Mouse (Mus musculus) cortical plate, adult 2 months (tissue): ENCODE measurements around the gene Dpf1.

Source experiments
- CTCF ChIP-seq: fragments of 200-500 bp; IDR thresholded peaks from 2 replicates; pipeline ENCODE4 v1.5.1; 2011; ENCODE audit warnings: mild to moderate bottlenecking, control low read depth, low read length; ENCODE audit not compliant: insufficient read depth; ENCODE audit errors: extremely low read depth
- POLR2A ChIP-seq: fragments of 200-500 bp; IDR thresholded peaks from 2 replicates; pipeline ENCODE4 v1.6.1; 2011; ENCODE audit warnings: mild to moderate bottlenecking, low read length, control low read depth; ENCODE audit not compliant: insufficient read depth; ENCODE audit errors: extremely low read depth

DNA sequence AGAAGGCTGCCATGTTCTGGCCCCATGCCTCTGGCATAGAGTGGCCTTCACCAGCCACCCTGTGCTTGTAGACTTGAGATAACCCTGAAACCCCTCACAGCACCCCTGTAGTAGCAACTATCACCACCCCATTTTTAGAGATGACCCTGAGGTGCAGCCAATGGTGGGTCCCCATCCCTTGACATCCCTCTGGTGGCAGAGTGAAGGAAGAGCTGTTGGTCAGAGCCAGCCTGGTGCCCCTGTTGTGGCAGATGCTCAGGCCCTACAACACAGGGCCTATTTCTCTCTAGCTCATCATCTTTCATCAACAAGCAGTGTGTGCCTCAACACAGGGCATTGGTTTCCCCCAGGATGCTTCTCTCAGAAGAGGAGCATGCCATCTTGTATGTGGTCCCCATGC lies 31.5 kb downstream of the Dpf1 start:
- no peak for TF ChIP-seq POLR2A
- peak; percentile 17; the same call in 1 of the 2 replicates for TF ChIP-seq CTCF
